Mouse (Mus musculus) lung, postnatal 25 days (tissue): ENCODE results near the gene Nadk.

ENCODE experiments used
- DNase-seq: peaks from one replicate; pipeline ENCODE4 v3.0.0; 2022; ENCODE audit warnings: low spot score

The Nadk gene

DNA sequence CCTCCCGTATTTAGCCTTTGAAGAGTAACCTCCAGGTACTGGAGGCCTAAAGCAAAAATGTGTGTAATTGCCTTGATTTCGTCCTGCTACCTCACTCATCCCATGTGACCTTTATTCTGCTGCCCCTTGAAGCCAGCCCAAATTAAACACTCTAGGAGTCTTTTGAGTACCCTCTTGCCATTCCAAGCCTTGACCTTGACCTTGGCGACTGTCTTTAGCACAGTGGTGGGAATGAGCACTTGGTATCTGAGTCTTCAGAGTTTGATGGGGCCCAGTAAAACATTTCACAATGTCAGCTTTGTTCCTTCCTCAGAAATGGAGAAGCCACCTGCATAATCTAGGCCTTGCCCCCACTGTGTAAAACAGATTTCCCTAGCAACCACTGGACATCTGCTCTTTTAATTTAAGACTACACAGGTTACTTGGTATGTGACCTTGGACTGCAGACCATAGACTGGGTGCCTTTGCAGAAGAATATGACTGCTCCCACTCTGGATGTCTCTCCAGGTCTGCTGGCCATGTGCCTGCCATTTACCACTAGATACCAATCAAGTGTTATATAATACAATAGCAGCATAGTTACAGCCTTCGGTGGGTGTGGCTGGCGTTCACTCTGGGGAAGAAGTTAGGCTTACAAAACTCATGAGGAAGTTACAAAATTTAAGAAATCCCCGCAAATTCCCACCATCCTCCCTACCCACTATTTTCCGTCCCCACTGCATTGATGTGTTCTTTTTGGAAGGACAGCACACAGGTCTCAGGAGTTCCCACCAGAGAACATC is at the start of gene Nadk:
Gene Nadk (plus strand): TSS at position 718 of the 782 bp plus-strand sequence.
- DNase-seq = peak; percentile 61

DNA sequence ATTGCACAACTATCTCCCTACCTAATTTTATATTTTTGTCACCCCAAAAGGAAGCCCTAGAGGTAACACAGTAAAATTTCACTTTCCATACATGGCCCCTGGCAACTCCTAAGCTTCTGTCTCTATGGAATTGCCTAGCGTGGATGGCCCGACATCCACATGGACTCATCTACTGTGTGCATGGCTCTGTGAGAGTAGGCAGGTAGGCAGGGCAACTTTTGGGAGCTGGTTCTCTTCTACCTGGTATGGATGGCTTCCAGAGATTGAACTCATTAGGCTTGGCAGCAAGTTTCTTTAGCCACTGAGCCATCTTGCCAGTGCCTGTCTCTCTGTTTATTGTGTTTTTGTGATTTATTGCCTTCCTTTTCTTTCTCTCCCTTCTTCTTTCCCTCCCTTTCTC is 47.4 kb upstream of the Nadk start:
- no peak for DNase-seq

DNA sequence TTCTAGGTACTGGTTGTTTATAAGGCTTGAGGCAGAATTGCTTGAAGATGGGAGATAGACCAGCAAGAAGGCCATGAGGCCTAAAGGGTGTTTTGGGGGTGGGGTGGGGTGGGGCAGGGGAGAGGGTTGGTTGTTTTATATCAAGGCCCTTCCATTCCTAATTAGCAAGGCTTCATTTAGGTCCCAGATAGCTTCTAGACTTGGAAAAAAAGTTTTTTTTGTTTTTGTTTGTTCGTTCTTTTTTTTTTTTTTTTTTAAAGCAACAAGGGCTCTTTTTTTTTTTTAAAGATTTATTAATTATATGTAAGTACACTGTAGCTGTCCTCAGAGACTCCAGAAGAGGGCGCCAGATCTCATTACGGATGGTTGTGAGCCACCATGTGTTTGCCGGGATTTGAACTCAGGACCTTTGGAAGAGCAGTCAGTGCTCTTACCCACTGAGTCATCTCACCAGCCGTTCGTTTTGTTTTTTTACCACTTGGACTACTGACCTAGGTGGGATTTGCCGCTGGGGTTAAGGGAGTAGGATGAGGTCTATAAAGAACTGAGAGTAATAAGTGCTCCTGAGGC is 44.1 kb upstream of the Nadk start:
- no peak for DNase-seq

DNA sequence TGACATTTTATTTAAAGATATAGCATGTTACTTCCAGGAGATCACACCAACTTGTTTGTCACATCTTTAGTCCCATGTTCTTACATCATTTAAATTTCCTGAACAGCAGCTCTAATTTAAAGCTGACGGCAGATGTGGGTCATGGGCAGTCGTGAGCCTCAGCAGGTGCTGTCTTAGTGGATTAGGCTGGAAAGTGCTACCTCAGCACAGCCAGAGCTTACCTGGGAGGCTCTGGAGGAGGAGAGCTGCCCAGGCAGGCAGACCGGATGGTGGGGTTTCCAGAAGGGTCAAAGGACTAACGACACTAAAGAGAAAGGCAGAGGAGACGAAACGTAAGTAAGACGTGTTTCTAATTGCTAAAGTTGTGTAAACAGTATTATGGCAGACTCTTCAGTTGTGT is 39.9 kb upstream of the Nadk start:
- DNase-seq = no peak

DNA sequence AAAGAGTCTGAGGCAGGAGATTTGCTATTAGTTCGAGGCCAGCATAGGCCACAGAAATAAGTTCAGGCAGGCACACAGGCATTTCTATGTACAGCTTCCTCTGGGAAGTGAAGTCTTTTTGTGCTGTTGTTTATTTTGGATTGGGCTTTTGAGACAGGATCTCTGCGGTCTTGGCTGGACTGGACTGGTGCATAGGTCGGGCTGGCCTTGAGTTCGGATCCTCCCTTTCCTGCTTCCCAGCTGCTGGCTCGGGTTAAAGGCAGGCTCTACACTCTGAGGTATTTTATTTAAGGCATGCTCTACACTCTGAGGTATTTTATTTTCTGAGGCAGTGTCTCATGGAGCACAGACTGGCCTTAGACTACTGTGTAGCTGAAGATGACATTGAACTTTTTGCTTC is 36.4 kb upstream of the Nadk start:
- DNase-seq = no peak

DNA sequence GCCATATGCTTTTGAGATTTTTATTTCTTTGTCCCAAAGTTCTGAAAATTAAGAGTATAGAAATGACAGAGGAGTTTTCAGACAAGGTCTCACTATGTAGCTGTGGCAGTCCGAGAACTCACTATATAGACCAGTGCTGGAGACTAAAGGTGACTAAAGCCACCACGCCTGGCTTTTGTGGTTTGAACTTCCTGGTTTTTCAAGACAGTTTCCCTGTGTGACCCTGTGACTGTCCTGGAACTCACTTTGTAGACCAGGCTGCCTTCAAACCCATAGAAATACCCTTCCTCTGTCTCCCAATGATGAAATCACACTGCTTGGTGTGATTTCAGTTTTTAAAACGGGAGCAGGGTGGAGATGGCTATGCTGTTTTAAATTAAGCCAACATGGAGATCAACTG is 32.9 kb upstream of the Nadk start:
- DNase-seq = no peak

DNA sequence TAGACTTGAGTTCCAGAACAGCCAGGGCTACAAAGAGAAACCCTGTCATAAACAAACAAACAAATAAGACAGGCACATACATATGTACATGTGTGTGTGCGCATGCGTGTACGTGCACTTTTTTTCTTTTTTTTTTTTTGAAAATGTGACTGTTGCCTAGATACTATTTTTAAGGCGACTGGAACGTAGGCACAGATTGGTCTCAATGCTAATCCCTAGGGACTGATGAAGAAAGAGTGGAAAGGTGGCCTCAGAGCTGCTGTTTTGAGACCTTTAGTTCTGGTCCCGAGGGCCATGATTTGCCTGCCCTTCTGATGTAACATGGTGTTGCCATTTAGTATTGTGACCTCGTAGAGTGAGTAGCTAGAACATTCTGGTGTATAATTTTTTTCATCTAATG is 12.2 kb upstream of the Nadk start:
- no peak for DNase-seq

DNA sequence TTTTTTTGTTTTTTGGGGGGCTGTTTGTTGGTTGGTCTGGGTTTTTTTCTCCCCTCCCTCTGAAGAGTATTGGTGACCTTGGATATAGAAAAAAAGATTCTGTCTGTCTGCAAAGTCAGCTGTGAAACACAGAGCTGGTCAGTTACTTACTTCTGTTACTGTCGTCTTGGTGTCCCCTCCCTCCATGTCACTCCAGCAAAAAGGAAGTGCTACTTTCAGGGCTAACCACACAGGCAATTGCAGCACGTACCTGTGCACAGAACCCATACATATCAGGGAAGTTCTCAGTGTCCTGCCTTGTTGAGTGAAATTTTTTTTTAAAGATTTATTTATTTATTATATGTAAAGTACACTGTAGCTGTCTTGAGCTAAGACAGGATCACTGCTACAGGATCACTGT is 11.7 kb upstream of the Nadk start:
- no peak for DNase-seq

DNA sequence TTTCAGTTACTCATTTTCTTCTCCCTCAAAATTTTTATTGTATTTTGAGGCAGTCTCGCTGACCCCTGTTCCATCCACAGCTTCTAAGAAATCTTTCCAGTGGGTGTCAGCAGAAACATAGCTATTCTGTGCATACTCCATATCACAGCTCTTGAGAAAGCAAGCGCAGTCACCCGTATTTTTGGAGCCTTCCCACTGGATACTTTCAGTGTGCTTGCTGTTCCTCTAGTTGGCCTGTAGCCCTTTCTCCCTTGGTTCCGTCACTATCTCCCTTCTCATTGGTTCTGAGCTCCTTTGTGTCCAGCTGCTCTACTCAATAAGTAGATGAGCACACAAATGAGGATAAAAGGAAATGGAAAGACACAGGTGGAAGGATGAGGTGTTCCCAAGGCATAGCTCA is 11.1 kb upstream of the Nadk start:
- no peak for DNase-seq

DNA sequence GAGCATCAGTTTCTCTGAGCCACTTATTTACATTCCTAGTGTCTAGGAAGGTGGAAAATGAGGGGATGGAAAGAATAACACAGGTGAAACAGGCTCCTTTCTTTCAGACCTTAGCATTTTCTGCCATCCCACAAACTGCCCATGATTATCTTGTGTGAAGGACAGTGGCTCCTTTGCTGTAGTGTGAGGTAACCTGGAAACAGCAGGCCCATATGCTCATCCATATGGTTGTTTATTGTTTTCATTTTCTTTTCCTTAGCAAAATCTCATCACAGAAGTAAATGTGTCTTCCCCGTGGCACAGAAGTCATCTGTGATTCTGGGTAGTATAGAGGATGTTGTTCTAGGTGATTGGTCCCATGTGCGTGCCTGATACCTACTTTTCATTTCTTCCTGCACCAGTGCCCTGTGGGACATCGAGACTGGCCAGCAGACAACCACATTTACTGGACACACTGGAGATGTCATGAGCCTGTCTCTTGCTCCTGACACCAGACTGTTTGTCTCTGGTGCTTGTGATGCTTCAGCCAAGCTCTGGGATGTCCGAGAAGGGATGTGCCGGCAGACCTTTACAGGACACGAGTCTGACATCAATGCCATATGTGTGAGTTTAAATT is 9.2 kb upstream of the Nadk start:
- no peak for DNase-seq

DNA sequence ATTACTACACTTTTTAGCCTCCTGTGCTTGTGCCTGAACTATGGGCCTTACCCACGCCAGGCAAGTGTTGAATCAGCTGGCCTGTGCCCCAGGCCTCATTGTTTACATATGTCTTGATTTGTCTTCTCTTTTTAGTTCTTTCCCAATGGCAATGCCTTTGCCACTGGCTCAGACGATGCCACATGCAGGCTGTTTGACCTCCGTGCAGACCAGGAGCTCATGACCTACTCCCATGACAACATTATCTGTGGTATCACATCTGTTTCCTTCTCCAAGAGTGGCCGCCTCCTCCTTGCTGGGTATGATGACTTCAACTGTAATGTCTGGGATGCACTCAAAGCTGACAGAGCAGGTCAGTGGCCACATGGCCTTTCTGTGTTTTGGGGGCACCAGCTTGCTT is 7.3 kb upstream of the Nadk start:
- no peak for DNase-seq

DNA sequence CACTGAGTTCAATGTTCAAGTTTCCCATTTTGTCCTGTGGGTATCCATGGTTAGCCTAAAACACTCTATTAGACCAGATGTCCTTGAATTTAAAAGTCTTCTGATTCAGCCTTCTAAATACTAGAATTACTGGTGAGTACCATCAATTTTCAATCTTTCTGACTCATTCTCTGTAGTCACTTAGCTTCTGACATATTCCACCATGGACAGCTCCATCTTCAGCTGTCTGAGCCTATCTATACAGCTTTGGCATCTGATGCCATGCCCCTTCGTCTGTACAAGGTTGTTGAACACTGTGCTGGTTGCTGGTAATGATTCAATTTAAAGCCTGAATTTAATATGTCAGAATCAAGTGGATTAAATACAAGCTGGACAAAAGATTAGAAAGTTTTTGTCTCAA is 6.7 kb upstream of the Nadk start:
- no peak for DNase-seq

DNA sequence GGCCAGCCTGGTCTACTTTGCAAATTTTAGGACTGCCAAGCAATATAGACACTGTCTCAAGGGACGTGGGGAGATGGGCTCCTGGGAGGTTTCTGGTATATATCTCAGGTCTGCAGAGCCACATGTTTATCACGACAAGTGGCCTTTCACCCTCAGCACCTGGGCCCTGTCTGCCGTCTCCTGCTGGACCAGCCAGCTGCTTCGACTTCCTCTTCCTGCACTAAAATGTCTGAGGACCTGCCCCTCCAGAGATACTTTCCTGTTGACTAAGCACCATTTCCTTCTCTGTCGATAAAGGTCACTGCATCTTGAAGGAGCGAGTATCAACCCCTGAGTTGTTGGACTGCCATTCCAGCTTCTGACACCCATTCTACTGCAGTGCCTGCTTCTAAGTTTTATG is 2.7 kb upstream of the Nadk start:
- peak; percentile 40 for DNase-seq

DNA sequence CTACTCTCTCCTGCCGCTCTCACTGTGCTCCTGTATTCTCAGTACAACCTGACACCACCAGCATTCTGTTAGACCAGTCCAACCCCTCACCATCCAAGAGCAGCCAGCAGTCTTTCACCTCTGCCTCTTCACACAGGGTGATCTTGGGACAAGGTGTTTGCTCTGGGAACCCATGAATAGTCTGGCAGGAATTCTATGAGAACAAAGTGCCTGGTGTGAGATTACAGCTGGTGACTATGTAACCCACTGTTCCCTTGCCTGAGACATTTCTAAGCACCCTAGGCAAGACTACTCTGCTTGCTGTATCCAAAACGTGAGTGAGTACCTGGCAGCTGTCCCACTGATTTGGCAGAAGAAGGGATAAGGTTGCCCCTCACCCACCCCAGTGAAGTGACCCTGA is 1.2 kb upstream of the Nadk start:
- DNase-seq = peak; percentile 52

DNA sequence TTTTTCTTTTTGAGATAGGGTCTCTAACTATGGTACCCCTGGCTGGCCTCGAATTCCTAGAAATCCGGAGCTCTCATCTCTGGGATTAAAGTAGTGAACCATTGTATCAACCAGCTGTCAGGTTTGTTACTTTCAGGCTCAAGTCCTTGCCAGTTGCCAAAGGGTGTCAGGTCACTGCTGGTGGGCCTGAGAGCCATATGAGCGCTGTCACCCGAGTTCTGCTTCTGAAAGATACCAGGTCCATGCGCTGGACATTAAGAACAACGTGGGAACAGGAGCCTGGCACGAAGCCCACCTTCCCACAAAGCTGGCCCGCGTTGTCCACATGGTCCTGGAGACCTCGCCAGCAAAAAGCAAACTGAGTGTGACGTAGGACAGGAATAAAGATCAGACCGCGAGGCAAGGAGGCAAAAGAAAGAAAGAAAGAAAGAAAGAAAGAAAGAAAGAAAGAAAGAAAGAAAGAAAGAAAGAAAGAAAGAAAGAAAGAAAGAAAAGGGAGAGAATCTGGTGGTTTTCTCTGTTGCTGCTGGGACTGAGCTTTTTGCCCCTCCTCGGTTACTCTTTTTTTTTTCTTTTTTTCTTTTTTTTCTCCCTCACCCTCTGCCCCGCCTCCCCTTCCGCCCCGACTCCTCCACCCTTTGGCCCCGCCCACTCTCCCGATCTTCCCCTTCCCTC is 684 bp downstream of the Nadk start:
- DNase-seq = peak; percentile 43

DNA sequence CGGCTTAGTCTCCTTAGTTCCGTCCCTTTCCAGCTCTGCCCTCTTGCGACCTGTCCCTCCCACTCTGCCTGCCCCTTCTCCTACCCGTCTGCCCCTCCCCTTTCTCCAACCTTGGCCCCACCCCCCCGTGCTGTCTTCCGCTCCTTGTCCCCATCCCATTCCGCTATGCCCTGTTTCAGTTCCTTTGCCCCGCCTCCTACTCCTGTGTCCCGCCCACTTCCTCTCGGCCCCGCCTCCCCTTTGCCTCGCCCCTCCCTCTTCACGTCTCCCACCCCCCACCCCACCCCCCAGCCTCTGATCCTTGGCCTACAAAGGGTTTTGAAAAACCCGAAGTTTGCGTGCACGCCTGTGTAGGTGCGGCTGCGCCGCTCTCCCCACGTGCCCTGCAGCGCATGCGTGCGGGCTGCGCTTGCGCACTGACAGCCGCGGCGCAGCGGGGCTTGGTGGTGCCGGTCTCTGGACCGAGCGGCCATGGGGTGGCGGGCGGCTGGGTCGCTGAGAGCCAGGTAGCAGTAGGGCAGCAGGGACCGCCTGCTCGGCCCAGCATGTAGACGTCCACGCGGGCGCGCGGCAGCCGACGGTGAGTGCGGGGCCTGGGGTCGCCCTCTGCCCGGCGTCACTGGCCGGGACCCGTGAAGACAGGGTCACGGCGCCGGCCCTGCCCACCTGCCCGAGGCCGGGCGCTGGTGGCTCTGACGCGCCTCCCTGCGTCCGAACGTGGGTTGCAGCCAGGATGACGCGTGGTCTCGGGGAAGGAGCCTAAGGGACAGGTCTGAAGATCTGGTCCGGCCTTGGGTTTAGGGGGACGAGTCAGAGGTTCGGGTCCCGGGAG is 1.4 kb downstream of the Nadk start:
- peak; percentile 96 for DNase-seq

DNA sequence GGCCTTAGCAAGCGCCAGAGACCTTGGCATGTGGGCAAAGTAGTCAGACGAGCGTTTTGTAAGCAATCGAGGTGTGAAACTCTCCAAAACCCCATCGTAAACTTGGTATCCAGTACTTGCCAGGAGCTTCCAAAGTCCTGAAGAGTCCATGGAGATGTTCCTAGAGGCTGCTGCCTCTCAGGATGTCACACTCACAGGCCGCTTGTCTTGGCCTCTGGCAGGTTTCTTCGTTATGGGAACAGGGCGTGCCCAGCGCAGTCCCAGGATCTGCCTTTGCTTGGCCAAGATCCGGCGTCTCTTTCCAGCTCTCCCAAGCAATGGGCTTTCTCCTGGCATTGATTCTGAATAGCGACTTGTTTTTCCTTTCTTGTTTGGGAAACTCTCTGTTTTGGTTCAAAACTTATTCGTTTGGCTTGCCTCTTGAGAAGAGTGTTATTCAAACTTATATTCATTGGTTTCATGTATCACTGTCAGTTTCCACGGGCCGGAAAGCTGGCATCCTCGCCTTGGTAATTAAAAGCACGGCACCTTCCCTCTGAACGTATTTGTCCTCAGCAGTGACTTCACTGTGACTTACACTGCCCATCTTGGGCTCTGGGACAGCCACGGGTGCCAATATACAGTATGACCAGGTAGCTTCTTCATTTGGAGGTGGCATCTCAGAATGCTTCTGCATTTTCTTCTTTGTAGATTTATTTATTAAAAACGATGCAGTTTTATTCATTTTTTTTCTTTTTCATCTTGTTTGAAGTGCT is 2.3 kb downstream of the Nadk start:
- peak; percentile 72 for DNase-seq

DNA sequence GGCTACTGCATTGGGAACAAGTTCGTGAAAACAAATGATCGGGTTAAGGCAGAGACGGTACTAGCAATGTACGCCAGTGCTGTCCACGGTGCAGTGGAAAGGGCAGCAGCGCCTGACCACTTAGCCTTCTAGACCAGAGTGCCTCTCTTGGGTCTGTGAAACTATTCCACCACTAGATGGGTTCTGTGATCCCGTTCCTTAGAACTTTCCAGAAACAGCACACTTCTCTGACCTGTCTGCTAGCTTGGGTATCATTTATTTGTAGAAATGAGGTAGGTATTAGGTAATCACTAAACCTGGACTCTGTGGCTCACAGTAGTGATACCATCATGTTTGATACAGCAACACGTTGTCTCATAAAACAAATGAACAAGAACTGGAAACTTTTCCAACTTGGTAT is 4.4 kb downstream of the Nadk start:
- no peak for DNase-seq

DNA sequence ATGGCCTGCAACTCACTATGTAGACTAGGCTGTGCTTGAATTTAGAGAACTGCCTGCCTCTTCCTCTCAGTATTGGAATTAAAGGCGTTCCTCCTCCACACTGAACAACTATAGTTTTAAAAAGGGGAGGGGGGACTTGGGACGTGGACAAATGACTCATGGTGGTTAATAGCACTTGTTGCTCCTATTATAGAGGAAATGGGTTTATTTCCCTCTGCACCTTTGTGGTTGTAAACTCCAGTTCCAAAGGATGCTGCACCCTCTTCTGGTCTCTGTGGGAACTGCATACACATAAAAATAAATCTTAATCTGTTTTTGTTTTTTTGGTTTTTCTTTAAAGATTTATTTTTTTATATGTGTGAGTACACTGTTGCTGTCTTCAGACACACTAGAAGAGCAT is 6.0 kb downstream of the Nadk start:
- peak; percentile 29 for DNase-seq

DNA sequence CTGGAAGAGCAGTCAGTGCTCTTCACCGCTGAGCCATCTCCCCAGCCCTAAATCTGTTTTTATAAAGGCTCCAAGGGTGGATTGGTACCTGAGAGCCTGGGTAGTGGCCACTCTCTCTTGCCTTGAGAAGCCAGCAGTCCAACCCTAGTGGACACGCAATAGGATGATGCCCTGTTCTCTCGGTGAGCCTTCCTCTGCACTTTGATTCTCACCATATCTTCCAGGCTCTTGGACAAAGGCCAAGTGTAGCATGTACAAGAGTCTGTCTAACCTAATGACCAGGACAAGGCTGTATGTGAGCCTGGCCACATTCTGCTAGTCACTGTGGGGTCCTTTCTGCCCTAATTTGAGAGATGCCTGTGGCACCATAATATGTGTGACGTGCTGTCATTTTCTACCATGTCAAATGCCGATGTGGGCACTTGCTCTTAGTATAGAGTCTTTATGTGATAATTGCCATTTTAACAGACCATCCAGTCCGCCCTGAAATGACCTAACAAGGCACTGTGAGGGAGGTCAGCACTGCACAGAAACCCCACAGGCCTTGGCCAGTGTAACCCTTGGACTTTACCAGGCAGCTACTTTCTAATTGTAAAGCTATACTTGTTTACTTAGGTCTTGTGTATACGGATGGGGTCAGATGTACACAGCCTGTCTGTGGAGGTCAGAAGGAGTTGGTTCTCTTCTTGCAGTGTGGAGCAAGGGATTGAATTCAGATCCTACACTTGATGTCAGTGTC is 6.6 kb downstream of the Nadk start:
- DNase-seq = no peak

DNA sequence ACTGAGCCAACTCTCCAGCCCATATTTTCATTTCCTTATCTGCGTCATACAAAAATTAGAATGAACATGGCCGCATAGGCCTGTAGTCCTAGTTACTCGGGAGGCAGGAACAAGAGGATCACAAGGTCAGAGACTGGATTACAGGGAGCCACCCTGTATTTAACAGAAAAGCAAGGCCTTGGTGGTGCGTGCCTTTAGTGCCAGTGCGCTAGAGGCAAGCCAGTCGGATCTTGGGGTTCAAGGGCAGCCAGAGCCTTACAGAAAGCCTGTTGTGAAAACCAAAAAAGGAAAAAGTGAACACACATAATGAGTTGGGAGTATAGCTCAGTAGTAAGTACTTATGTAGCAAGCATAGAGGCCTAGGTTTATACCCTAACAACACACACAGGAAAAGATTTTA is 7.6 kb downstream of the Nadk start:
- no peak for DNase-seq
